Mouse (Mus musculus) gastrocnemius, postnatal 25 days (tissue): ENCODE data around the gene Ldlr. TPM values are rescaled to one million over a fixed set of nuclear protein-coding genes. Genes with fewer than 3 reads are reported as not detected.
"Not testable (repeated sequence)": the region's sequence is repeated elsewhere in the genome, so short reads cannot be mapped to it uniquely, and the experiment has no call there.

Experiments used
- DNase-seq: peaks from one replicate; pipeline ENCODE4 v3.0.0; 2022
- long read RNA-seq, 2 experiments: library from polyadenylated mRNA; stranded (forward); transcript quantifications; one replicate each; pipeline ENCODE4 v2.0.0; 2021
- total RNA-seq, 2 experiments: library from RNA; stranded (reverse); gene quantifications; 1 replicate in 1 of 2; 2 replicates in 1 of 2; pipeline ENCODE4 v1.2.3; 2021

The Ldlr gene
- total RNA-seq, result 1 to 10 TPM; 4.1 to 5.3 TPM
- long read RNA-seq, experiment 1, partial matches to known transcripts, result 1 of 3 reads
- long read RNA-seq, experiment 1, other reads (novel, unspliced or antisense), result 2 of 3 reads
- long read RNA-seq, experiment 2, partial matches to known transcripts, result 0 of 1 reads
- long read RNA-seq, experiment 2, other reads (novel, unspliced or antisense), result 1 of 1 reads

- peak; percentile 83 for DNase-seq
These were observed at the start of gene Ldlr for GRCm38 (mm10) chr9:21723377-21724146. TSS of gene Ldlr (plus strand) at chr9:21723483.

DNA sequence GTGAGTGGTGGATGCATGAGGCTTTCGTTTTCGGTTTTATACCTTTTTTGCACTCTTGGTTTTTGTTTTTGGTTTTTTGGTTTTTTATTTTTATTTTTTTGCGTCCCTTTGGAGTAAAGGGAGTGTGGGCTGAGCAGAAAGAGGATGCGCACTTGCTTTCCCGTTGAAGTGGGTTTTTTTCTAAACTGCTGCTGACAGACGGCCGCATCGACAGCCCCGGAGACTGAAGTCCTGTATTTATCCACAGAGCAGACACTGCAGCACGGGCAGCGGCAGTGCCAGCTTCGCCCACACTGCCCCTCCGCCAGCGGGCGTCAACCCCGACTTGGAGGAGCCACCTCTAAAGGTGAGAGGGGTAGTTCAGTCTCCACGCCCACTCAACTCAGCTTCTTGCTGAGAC, 45.6 kb upstream of the Ldlr start:
- DNase-seq, result no peak

DNA sequence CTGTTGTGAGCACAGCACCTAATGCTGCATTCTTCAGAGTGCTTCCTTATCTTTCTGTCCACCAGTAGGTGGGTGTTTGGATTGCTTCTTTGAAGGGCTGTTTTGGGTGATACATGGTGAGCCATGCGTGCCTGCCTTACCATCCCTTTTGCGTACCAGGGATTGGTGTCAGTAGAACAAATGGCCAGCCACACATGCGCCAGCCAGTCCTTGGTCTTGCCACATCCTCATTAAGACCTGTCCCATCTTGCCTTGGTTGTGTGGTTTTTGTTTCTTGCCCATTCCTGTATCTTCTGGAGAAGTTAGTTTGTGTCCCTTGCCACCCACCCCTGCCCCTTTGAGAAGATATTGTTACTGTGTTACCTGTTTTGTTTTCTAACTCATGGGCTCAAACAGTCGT, 42.8 kb upstream of the Ldlr start:
- no peak for DNase-seq

- no peak for DNase-seq
These were observed 40.5 kb upstream of the Ldlr start for GRCm38 (mm10) chr9:21682827-21683226.

GRCm38 (mm10) chr9:21683897-21684296, 39.4 kb upstream of the Ldlr start:
- DNase-seq, result no peak

DNA sequence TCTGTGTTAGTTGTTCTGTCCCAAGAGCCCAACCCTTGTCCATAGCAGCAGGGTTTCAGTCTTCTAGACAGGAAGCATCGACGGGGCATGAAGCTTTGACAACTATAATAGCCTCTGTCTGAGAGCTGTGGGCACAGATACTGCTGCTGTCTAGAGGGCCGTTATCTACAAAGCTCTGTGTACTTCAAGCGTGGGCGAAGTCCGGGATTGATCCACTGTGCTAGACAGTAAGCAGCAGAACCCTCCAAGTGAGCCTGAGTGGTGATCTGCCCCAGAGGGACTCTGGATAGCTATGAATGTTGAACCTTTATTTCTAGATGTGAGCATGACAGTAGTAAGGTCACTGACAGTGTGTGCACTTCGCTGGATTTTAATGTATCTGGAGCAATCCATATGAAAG, 34.7 kb upstream of the Ldlr start:
- DNase-seq, result no peak

GRCm38 (mm10) chr9:21690031-21690430, 33.3 kb upstream of the Ldlr start:
- DNase-seq, result no peak

DNA sequence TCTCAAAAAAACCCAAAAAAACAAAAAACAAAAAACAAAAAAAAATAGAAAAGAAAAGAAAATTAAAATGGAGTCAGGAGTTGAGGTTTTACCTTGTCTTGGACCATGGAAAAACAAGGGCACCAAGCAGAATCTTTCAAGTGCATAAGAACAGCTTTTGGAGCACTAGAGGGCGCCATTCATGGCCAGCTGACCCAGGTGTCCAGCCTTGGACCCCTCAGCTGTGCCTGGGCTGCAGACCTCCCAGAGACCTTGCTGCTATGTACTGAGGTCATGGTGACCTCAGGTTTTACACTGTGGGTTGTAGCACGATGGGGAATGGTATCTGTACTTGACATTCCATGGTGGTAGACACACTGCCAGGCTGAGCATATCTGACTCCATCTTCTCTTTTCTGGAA, 31.4 kb upstream of the Ldlr start:
- DNase-seq, result no peak

DNA sequence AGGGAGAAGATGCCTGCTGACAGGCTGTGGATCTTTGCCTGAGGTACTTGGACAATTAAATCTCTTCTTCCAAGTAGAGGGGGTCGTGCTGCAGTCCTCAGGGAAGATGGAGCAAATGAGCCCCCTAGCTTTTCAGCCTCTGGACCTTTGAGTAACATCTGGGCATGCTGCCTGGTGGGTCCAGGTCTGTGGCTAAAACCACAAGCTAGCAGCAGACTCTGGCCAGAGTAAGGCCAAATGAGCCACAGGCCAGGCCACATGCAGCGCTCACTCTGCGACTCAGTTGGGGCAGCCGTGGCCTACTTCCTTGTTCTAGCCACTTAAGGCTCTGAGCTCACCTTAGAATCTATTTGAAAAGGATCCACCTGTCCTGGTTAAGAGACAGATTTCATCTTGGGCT, 30.8 kb upstream of the Ldlr start:
- no peak for DNase-seq

DNA sequence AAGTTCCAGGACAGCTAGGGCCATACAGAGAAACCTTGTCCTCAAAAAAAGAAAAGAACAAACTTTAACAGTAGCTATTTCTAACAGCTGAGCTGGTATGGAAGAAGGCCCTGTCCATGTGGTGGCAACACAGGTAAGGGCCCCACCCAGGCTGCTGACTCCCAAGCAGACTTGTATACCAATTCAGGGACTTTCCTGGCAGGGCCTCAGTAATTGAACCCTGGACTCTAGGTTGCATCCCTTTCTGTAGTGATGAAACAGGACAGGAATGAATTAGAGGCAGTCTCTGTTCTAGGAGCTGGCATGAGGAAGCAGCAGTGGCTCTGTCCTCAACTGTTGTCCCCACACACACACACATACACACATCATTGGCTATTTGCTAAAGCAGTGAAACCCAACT, 29.2 kb upstream of the Ldlr start:
- no peak for DNase-seq

DNA sequence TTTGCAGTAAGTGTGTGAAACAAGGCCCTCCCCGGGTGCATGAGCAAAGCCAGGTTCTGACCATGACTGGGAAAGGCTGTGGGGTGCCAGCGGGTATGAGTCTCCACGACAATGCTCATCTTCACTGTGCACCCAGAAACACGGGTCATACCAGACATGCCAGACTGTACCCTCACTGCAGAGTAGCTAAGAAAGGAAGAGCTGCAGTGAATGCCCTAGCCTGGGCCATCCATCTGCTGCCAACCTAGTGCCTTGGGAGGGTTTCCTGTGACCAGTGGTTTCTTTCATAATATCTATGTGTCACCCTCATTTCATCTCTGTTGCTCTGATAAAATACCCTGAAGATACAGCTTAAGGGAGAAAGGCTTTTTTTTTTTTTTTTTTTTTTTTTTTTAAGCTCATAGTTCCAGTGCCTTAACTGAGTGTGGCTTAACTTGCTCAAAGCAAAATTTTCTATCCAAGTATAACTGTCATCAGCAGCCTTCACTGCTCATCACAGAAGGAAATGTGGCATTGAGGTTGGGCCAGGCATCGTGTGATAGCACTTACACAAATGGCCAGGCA, 28.0 kb upstream of the Ldlr start:
- no peak for DNase-seq

DNA sequence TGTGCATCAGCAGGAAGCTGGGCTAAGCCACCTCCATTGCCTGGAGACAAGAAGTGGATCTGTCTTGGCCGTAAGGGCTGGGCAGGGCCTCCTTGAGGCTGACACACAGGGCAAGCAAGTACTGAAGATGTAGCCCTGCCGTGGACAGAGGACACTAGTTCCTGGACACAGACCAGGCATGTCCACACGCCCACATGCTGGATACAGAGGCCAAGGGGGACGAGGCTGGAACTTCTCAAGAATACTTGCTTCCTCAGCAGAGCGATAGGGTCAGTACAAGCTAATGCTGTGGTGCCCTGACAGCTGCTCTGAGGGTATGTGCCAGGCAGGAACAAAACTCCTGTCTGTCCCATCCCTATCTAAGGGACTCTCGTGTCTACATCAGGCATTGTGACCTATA, 26.2 kb upstream of the Ldlr start:
- DNase-seq, result no peak

DNA sequence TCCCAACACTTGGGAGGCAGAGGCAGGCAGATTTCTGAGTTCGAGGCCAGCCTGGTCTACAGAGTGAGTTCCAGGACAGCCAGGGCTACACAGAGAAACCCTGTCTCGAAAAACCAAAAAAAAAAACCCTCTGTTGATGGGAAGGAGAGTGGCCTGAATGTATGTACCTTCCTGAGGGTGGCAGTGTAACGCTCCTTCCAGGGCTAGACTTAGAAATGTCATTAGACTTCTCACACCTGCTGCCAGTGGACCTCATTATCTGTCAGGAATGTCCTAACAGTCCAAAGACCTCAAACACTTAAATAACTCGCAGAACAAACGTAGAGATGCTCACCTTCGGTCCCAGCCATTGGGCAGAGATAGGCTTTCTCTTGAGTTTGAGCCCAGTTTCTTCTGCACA, 24.0 kb upstream of the Ldlr start:
- not testable (repeated sequence) for DNase-seq

DNA sequence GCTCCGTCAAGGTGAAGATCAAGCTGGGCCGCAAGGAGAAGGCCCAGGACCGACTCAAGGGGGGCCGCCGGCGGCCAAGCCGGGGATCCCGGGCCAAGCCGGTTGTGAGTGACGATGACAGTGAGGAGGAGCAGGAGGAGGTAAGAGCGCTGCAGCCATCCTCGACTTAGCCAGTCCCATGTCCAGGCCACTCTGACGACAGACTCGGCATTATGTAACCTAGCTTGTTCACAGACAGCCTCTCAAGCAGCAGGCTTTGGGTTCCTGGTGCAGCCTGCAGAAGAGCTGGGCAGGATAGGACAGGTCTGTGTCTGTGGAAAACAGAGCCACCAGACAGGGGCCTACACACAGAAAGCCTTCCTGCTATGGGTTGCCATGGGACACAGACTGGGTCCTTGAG, 22.2 kb upstream of the Ldlr start:
- DNase-seq, result no peak

DNA sequence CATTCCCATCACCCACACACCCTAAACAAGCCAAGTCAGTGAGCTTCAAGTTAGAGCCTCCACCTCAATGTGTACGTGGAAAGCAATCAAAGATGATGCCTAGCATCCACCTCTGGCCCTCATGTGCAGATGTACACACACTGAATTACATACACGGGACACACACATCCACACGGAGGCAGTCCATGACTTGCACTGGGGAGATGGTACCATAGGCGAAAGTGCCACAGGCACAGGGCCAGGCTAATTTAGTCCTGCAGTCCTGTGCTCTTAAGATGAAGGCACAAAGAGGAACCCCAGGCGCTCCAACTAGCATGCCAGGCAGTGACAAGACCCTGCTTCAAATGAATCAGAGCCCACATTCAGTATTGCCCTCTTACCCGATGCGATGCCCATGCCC, 19.8 kb upstream of the Ldlr start:
- DNase-seq, result no peak

- no peak for DNase-seq
These were observed 17.2 kb upstream of the Ldlr start for GRCm38 (mm10) chr9:21706085-21706484.

- DNase-seq, result no peak
These were observed 16.6 kb upstream of the Ldlr start for GRCm38 (mm10) chr9:21706586-21707265.

GRCm38 (mm10) chr9:21709340-21709739, 13.9 kb upstream of the Ldlr start:
- DNase-seq, result no peak

DNA sequence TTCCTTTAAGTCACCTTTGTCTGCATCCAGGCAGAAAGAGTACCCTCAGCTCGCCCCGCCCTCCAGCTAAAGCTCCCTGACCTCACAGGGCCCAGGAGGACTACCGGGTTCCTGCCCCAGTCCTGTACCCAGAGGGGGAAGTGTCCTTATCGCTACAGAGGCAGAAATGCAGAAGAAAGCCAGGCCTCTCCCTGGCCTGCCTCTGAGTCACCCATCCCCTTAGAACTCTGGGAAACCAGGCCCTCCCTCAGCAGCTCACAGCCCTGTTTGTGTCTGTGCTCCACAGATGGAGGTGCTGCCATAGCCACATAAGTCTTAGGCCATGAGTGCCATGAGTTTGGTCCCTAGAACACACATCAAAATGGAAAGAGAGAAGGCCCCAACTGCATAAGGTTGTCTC, 8.0 kb upstream of the Ldlr start:
- DNase-seq, result no peak

DNA sequence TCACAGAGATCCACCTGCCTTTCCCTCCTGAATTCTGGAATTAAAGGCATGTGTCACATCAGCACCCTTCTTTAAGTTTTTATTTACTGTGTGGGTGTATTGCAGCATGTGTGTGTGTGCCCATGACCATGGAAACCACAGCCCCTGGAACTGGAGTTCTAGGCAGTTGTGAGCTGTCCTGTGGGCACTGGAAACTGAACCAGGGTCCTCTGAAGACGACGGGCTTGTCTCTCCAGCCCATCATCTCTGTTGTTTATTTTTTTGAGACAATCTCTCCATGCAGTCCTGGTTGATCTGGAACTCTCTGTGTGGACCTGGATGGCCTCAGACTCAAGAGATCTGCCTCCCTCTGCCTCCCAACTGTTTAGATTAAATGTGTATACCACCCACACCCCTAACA, 6.3 kb upstream of the Ldlr start:
- no peak for DNase-seq

DNA sequence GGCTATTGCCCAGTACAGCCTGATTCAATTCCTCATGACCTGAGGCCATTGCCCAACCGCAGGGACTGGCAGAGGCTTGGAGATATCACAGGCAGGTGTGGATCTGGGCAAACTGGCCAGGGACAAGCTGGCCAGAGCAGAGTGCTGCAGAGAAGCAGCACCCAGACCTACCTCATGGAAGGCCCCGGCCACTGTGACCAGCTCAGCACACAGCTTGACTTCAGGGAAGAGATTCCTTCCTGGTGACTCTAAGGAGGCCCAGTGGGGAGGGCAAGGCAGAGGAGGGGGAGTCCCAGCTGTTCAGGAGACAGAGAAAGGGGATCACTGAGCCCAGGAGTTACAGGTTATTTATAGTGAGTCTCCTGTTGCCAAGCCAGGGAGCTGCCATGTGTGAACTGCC, 2.2 kb upstream of the Ldlr start:
- DNase-seq, result peak; percentile 53

GRCm38 (mm10) chr9:21724147-21724536, 859 bp downstream of the Ldlr start:
- DNase-seq, result peak; percentile 92
